Mouse (Mus musculus) liver, postnatal 0 days (tissue): ENCODE measurements at regions not wholly inside any gene's neighbourhood (a gene's known extent, or its start where the extent isn't known, plus 50 kb on each side); places are given as distances from the start of the nearest gene placed in this dataset.

ENCODE experiments used
- CTCF ChIP-seq: sonication (generic); IDR thresholded peaks from 2 replicates; pipeline ENCODE4 v1.5.1; 2016; ENCODE audit warnings: antibody characterized with exemption, low read depth
- EP300 ChIP-seq: IDR thresholded peaks from 2 replicates; pipeline ENCODE4 v1.6.1; 2016; ENCODE audit warnings: antibody characterized with exemption, low read depth, mild to moderate bottlenecking

DNA sequence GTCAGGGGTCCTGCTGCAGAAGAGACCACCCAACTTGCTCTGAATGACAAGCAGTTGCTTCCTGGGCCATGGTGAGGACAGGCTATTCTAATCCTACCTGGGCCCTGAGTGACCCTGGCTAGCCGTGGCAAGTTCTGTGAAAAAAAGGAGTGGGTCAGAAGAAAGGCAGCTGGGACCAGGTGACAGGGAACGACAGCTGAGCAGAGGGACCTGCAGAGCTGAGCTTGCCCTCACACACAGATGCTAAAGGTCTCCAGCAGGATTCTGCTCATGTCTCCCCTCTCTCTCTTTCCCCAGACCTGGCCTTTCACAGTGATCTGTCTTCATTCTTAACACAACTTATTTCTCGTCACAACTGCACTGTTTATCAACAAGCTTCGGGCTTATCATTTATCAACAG lies 206.4 kb downstream of the Gm12728 start:
- no peak for TF ChIP-seq EP300
- no peak for TF ChIP-seq CTCF
